Mouse (Mus musculus) gastrocnemius, adult 2 months (tissue): ENCODE data around the gene Ecm1. TPM values are rescaled to one million over a fixed set of nuclear protein-coding genes. Genes with fewer than 3 reads are reported as not detected.

Source experiments
- DNase-seq: peaks from one replicate; pipeline ENCODE4 v3.0.0; 2022
- H3K27ac ChIP-seq: fragments of 200-600 bp; 2 replicates; pipeline ENCODE4 v1.8.1; 2022; ENCODE audit warnings: mild to moderate bottlenecking
- H3K4me3 ChIP-seq: fragments of 200-600 bp; 2 replicates; pipeline ENCODE4 v1.8.1; 2022; ENCODE audit warnings: mild to moderate bottlenecking, moderate library complexity
- CTCF ChIP-seq: fragments of 200-600 bp; IDR thresholded peaks from 2 replicates; pipeline ENCODE4 v1.8.1; 2022; ENCODE audit warnings: antibody characterized with exemption, mild to moderate bottlenecking, moderate library complexity
- intact Hi-C: fragments of 180-260 bp; cut with DNase I; formaldehyde crosslinking; loops from one replicate; pipeline ENCODE4 v1.15.1; 2025
- total RNA-seq, 2 experiments: library from RNA; stranded (reverse); gene quantifications; 2 replicates each; pipeline ENCODE4 v1.2.3; 2021

The Ecm1 gene
- total RNA-seq, 2 experiments from 2014 or later: 18.0 to 23.0 TPM

GRCm38 (mm10) chr3:95718153-95718552 lies 21.2 kb downstream of the Ecm1 start:
- intact Hi-C loops: no loop called here
- no peak overlapping the region for H3K4me3 ChIP-seq
- no peak for DNase-seq
- H3K27ac ChIP-seq: no peak overlapping the region
- TF ChIP-seq CTCF: no peak

- no peak overlapping the region for H3K27ac ChIP-seq
- intact Hi-C loops: no loop called here
- H3K4me3 ChIP-seq: no peak overlapping the region
- no peak for TF ChIP-seq CTCF
- DNase-seq: no peak
Measured at GRCm38 (mm10) chr3:95716075-95716474, 23.3 kb downstream of the Ecm1 start.

- intact Hi-C loops: no loop called here
- no peak overlapping the region for H3K27ac ChIP-seq
- TF ChIP-seq CTCF: no peak
- no peak for DNase-seq
- no peak overlapping the region for H3K4me3 ChIP-seq
Measured at GRCm38 (mm10) chr3:95709967-95710366, 29.4 kb downstream of the Ecm1 start.

DNA sequence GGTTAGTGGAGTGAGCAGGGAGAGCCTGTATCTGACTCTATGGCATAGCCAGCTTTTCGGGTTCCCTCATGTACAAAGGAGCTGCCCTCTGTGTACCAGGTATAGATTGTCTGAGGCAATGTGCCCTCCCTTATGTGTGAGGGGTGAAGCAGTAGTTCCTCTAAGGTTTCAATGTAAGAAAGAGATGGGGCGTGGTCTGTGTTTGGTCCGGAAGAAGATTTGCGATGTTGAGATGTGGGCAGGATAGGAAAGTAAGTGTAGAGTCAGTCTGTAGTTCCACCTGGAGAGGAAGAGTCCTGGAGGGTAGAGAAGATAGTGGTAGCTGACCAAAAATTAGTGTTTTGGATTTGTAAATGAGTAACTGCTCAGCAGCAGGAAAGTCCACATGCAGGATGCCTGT lies 30.3 kb downstream of the Ecm1 start:
- DNase-seq: no peak
- Histone ChIP-seq H3K4me3 (no peak overlapping the region), H3K27ac (no peak overlapping the region)
- intact Hi-C loops: no loop called here
- TF ChIP-seq CTCF: no peak

- H3K27ac ChIP-seq: no peak overlapping the region
- no peak for DNase-seq
- H3K4me3 ChIP-seq: no peak overlapping the region
- no peak for TF ChIP-seq CTCF
- intact Hi-C loops: no loop called here
Measured at GRCm38 (mm10) chr3:95707497-95707896, 31.9 kb downstream of the Ecm1 start.

DNA sequence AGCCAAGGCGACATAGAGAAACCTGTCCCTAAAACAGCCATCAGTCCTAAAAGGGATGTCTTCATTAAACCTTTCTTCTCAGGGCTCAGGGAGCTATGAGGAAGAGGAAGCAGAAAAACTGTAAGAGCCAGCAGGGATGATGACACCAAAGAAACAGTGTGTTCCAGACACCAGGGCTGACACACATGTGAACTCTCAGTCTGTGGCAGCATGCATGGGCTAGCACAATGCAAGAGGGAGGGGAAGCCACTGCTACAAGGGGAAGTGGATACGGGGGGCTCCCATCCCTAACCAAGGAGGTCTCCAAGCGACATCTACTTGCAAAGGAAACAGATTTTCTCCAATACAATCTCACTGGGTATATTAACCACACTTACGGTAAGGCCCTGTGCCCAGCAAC lies 33.1 kb downstream of the Ecm1 start:
- no peak for TF ChIP-seq CTCF
- H3K4me3 ChIP-seq: no peak overlapping the region

GRCm38 (mm10) chr3:95704612-95705011 lies 34.8 kb downstream of the Ecm1 start:
- no peak overlapping the region for H3K27ac ChIP-seq
- H3K4me3 ChIP-seq: no peak overlapping the region
- intact Hi-C loops: no loop called here
- DNase-seq: no peak
- TF ChIP-seq CTCF: no peak

More for the DNA sequence above, 33.1 kb downstream of the Ecm1 start:
- intact Hi-C loops: no loop called here
- no peak for DNase-seq
- H3K27ac ChIP-seq: no peak overlapping the region

DNA sequence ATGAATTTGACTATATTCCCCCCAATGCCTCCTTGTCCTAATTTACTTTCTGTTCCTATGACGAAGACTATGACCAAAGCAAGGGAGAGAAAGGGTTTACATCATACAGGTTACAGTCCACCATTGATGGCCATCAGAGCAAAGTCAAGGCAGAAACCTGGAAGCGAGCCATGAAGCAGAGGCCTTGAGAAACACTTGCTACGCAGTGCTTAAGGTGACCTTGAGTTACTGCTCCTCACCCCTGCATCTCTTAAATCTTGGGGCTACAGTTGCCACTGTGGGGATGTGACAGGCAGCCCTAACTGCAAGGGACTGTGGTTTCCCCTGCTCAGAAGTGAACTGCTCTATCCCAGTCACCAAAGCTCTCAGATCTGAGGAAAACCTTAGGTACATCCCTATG lies 36.1 kb downstream of the Ecm1 start:
- intact Hi-C loops: loop anchor here (2.0 kb wide), 1 partner anchor 52 kb away; no protein-coding TSS in a partner anchor
- H3K4me3 ChIP-seq: no peak overlapping the region
- DNase-seq: no peak
- no peak for TF ChIP-seq CTCF
- no peak overlapping the region for H3K27ac ChIP-seq

DNA sequence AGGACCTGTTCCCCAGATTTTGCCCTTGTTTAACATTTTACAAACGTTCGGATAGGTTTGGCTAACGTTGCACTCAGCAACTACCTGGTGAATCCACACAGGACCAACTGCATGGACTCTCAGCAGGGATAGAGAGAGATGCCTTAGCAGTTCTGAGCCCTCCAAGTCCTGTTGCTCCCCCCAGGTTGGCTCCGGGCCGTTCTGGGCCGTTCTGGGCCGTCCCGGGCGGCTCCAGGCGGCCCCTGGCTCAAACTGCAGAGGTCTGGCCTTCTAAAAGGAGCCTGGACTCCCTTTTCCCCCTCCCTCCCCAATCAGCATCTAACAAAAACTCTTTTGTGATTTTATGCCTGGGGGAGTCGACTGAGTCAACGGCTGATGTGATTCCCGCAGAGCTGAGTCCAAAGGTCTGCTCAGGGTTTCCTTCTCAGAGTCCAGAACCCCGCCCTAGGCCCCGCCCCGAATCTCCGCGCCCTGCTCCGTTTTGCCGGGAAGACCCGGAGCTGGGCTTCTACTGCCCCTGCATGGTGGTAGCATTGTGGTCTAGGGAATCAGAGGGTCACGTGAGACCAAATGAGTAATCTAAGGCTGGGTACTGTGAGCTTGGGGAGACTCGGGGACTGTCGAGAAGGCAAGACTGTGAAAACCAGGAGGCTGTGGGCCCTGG lies 37.4 kb downstream of the Ecm1 start:
- peak; percentile 89 for DNase-seq
- peak; percentile 39; the same call in 1 of the 2 replicates for TF ChIP-seq CTCF
- peak overlapping the region; percentile 71 for H3K4me3 ChIP-seq
- intact Hi-C loops: loop anchor here (2.0 kb wide), 1 partner anchor 53 kb away; no protein-coding TSS in a partner anchor
- peak overlapping the region; percentile 88 for H3K27ac ChIP-seq

- peak overlapping the region; percentile 88 for H3K27ac ChIP-seq
- no peak for TF ChIP-seq CTCF
- no peak for DNase-seq
- no peak overlapping the region for H3K4me3 ChIP-seq
- intact Hi-C loops: no loop called here
Measured at GRCm38 (mm10) chr3:95701085-95701484, 38.3 kb downstream of the Ecm1 start.

GRCm38 (mm10) chr3:95700233-95700681 lies 39.1 kb downstream of the Ecm1 start:
- intact Hi-C loops: no loop called here
- peak; percentile 79 for DNase-seq

GRCm38 (mm10) chr3:95698286-95698685 lies 41.1 kb downstream of the Ecm1 start:
- Histone ChIP-seq H3K27ac (no peak overlapping the region), H3K4me3 (no peak overlapping the region)
- DNase-seq: no peak
- intact Hi-C loops: no loop called here
- no peak for TF ChIP-seq CTCF

More at GRCm38 (mm10) chr3:95700233-95700681, 39.1 kb downstream of the Ecm1 start:
- TF ChIP-seq CTCF: no peak
- H3K4me3 ChIP-seq: no peak overlapping the region
- peak overlapping the region; percentile 88 for H3K27ac ChIP-seq

GRCm38 (mm10) chr3:95696360-95696759 lies 43.0 kb downstream of the Ecm1 start:
- H3K4me3 ChIP-seq: no peak overlapping the region
- intact Hi-C loops: no loop called here
- peak overlapping the region; percentile 82 for H3K27ac ChIP-seq
- DNase-seq: no peak
- TF ChIP-seq CTCF: no peak

DNA sequence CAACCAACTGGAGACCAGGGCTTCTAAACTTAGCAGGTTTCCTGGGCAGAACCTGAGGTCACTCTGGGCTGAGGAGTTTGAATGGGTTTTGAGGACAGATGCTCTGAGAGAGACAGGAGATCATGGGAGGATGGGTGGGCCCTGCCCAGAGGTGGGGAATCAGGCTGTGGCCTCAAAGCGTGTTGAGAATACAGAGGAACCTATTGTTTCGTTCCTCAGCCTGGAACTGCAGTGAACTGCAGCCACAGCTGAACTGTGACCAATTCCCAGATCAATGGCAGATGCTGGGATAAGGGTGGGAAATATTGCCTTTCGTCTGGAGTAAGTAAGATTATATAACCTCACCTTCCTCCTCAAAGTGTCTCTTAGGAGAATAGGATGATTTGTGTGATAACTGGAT lies 43.6 kb downstream of the Ecm1 start:
- intact Hi-C loops: no loop called here
- no peak for TF ChIP-seq CTCF
- peak overlapping the region; percentile 82 for H3K27ac ChIP-seq
- DNase-seq: no peak
- H3K4me3 ChIP-seq: no peak overlapping the region
